Mouse (Mus musculus) liver, embryonic 14.5 days (tissue): ENCODE data around the gene Calhm5.

ENCODE experiments used
- CTCF ChIP-seq: IDR thresholded peaks from 2 replicates; pipeline ENCODE4 v1.5.1; 2016; ENCODE audit warnings: antibody characterized with exemption, low read depth, control low read depth
- EP300 ChIP-seq: IDR thresholded peaks from 2 replicates; pipeline ENCODE4 v1.6.1; 2016; ENCODE audit warnings: antibody characterized with exemption, low read depth

GRCm38 (mm10) chr10:34141693-34142092 is 45.4 kb upstream of the Calhm5 start:
- TF ChIP-seq CTCF (no peak), EP300 (no peak)
